Mouse (Mus musculus): Measurements from ENCODE around the gene Tat.
"Not testable (repeated sequence)": the region's sequence is repeated elsewhere in the genome, so short reads cannot be mapped to it uniquely, and the experiment has no call there.

The Tat gene

DNA sequence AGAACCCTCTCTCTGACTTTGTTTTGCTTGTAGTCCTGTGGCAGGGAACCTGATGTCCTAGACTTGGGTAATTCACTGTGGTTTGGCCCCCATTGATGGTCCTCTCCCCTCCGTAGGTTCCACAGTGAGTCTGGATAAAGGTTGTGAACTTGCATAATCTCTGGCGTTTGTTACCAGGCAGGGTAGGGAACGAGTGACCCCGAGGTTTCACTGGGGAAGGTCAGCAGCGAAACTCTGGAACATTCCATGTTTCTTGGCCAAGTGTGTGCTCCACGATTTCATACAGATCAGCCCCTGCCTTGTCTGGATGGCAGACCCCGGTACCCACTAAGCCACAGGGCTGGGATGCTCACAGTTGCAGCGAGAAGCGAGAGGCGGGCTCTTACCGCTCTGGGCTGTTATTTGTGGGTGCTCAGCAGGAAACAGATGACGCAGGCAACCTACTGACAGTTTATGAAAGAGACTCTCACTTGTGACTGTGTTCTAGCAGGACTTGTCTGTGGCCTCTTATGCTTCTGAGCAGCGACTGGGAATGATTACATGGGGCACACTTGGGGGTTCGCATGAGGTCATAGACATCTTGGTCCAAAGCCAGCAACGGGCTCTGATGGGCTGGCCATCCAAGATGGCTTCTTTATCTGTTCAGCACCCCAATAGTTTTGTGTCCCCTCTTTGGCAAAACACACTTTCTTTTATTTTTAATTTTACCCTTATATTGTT is 7.7 kb upstream of the Tat start:
- no peak for DNase-seq (ENCODE audit: low read depth, low spot score)

GRCm38 (mm10) chr8:109983944-109984343 is 6.3 kb upstream of the Tat start:
- DNase-seq (ENCODE audit: low read depth, low spot score) = no peak

DNA sequence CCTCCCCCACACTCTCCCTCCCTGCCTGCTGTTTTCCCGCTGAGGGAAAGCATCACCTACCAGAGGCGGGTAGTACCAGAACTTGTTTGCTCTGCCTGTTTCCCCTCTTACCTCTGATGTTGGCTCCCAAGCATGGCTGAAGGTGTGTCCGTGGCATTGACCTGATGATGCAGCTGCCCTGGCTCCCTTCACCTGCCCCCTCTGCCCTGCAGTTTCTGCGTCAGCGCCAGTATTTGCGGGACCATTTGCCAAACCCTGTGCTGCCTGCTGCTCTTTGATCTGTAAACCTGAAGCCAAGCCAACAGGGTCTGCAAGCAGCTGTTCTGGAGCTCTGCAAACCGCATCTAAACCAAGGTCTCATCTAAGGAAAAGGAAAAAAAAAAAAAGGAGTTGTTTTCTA is 3.9 kb upstream of the Tat start:
- DNase-seq (ENCODE audit: low read depth, low spot score) = no peak

DNA sequence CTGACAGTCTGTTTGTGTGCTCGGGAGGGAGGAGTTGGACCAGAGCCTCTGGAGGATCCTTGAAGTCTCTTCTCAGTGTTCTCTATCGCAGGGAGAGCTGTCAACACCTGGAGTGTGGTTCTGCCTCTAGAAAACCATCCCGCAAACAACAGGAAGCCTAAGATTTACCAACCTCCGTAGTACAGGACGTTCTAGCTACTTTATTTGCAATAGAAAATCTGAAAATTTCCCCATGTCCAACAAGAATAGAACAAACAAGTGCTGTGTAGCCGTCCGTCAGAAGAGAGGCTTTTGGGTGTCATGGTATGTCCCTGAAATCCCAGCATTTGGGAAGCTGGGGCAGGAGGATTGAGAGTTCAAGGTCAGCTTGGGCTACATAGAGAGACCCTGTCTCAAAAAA is 2.5 kb upstream of the Tat start:
- DNase-seq (ENCODE audit: low read depth, low spot score) = no peak

DNA sequence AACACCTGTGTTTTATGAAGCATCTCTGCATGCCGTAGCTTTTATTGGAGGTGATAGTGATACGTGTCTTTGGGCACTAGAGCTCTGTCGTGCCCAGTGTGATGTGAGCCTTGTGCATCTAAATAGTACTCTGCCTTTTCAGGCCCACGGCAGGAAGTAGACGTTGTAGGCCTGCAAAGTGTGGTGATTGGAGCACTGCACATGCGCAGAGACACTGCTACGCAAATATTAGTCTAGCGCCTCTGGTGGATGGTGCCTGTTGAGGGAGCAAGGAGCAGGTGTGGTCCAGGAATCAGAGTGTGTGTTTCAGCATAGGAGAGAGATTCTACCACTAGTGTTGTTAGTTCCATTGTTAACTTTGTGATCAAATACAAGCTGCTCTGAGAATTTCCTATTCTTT is 1.1 kb upstream of the Tat start:
- DNase-seq (ENCODE audit: low read depth, low spot score) = no peak

- DNase-seq (ENCODE audit: low read depth, low spot score) = no peak
Measured at GRCm38 (mm10) chr8:109992166-109992565, 1.9 kb downstream of the Tat start.

GRCm38 (mm10) chr8:109992951-109993350 is 2.7 kb downstream of the Tat start:
- DNase-seq (ENCODE audit: low read depth, low spot score) = no peak

- DNase-seq (ENCODE audit: low read depth, low spot score) = no peak
Measured at GRCm38 (mm10) chr8:109997381-109997780, 7.1 kb downstream of the Tat start.

- no peak for DNase-seq (ENCODE audit: low read depth, low spot score)
Measured at GRCm38 (mm10) chr8:109998066-109998465, 7.8 kb downstream of the Tat start.

GRCm38 (mm10) chr8:109999974-110000373 is 9.7 kb downstream of the Tat start:
- no peak for DNase-seq (ENCODE audit: low read depth, low spot score)

- DNase-seq (ENCODE audit: low read depth, low spot score) = no peak
Measured at GRCm38 (mm10) chr8:110002953-110003352, 12.7 kb downstream of the Tat start.

GRCm38 (mm10) chr8:110004300-110004699 is 14.1 kb downstream of the Tat start:
- no peak for DNase-seq (ENCODE audit: low read depth, low spot score)

- no peak for DNase-seq (ENCODE audit: low read depth, low spot score)
Measured at GRCm38 (mm10) chr8:110006312-110007023, 16.2 kb downstream of the Tat start.

- DNase-seq (ENCODE audit: low read depth, low spot score) = no peak
Measured at GRCm38 (mm10) chr8:110008228-110008994, 18.2 kb downstream of the Tat start.

DNA sequence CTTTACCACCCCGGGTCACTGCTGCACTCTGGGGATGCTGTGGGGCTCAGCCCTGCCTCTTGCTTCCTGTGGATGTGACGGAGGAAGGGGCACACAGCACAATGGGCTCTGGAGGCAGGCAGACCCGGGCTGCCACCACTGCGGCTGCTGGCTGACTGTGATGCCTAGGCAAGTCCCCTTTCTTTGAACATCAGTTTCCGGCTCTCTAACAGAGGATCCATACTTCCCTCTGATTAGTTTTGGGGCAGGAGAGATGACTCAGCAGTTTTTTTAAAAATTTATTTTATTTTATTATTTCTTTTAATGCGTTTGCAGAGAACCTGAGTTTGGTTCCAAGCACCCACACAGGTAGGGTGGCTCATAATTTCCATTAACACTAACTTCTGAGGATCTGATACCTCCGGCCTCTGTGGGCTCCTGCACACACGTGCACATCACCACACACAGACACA is 18.8 kb downstream of the Tat start:
- DNase-seq (ENCODE audit: low read depth, low spot score) = no peak

DNA sequence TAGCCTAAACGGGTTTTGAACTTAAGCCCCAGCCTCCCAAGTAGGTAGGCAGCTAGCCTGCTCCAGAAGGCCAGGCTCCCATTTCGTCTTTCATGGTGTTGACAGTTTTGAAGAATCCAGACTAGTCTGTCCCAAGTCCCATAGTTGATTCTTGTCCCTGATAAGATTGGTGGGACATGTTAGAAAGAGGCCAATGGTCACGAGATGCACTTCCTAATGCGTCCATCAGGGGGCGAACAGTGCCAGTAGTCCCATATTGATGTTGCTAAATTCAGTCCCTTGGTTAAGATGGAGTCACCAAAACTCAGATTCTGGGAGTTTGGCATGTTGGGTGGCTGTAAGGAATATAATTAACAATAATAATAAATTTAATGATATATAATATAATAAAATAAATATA is 20.6 kb downstream of the Tat start:
- peak; percentile 29 for DNase-seq (ENCODE audit: low read depth, low spot score)

GRCm38 (mm10) chr8:110022081-110022480 is 31.8 kb downstream of the Tat start:
- DNase-seq (ENCODE audit: low read depth, low spot score) = no peak

DNA sequence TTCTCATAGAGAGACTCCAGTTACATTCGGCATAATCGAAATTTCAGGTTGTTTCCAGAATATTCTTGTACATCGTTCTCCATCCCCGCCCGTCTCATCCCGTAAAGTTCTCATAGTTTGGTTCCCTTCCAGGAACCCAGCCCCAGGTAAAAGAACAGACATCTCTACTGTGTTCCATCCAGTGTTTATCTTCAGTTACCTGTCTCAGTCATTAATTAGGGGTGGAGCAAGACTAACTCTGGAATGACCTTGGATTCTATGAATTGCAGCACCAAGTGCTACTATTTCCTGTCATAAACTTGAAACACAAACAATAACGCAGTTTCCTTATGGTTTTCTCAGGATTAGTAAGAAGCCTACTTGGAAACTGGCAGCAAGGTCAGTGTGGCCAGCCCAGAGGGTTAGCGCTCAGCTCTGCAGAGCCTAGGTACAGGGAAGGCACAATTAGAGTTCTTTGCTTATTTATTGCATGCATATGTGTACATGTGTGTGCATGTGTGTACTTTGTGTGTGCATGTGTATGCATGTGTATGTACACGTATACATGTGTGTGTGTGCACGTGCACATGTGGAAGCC is 32.6 kb downstream of the Tat start:
- DNase-seq (ENCODE audit: low read depth, low spot score) = no peak

DNA sequence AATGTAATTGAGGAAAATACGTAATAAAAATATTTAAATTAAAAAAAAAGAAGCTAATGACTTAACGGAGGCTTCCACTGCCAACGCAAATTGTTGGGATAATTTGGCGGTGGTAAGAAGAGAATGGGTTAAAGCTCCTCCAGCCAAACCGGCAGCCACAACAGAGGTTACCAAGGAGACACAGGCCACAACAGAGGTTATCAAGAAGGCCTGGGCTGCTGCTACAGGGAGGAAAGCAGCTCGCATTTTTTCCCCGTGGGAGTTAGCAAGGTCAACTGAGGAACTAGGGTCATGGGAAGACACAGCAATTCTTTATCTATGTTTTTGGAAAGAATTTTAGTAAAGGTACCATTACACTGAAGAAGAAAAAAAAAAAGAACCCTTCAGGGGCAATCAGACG is 43.5 kb downstream of the Tat start:
- DNase-seq (ENCODE audit: low read depth, low spot score) = not testable (repeated sequence)

DNA sequence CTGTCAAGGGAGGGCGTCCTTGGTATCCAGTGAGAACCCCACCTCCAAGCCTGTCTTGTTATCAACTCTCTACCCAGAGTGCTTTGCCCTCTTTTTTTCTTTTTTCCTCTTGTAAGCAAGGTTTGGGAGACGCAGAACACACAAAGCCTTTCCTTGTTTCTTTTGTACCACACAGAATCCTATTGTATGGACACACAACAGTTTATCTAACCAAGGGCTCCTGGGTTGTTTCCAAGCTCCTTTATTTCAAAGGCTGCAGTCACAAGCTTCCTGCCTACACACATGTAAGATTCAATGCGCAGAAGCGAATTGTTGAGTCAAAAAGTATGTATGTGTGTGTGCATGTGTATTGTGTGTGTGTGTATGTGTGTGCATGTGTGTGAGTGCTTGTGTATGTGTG is 44.1 kb downstream of the Tat start:
- no peak for DNase-seq (ENCODE audit: low read depth, low spot score)

- DNase-seq (ENCODE audit: low read depth, low spot score) = no peak
Measured at GRCm38 (mm10) chr8:110036156-110036555, 45.9 kb downstream of the Tat start.

DNA sequence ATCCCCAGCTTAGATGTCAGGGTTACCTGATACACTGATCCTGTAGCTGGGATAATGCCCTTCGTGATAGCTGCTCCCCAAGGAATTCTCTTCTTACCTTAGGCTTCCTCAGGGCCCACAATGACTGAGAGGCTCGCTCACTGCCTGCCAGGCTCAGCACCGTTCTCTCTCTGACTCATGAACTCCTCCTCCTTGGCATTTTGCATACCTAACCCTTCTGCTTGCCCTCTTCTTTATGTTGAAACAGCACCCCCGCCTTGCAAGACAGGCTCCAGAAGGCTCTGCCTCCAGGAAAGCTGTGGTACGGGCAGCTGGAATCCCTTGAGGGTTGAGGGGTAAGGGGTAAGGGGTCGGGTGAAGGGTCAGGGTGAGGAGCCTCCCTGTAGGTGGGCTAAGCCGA is 49.0 kb downstream of the Tat start:
- no peak for DNase-seq (ENCODE audit: low read depth, low spot score)

Measured in retina, adult 2 months (tissue).